Mouse (Mus musculus) right cerebral cortex, postnatal 4 days (tissue): Measurements from ENCODE around the gene Coro7.

ENCODE experiments used
- DNase-seq: peaks from one replicate; pipeline ENCODE4 v3.0.0-alpha.2; 2022

The Coro7 gene

GRCm38 (mm10) chr16:4611193-4611592, 68.4 kb downstream of the Coro7 start:
- DNase-seq: no peak

- no peak for DNase-seq
These were observed 71.0 kb downstream of the Coro7 start for GRCm38 (mm10) chr16:4608532-4609059.

GRCm38 (mm10) chr16:4607818-4608531, 71.6 kb downstream of the Coro7 start:
- peak; percentile 76 for DNase-seq

GRCm38 (mm10) chr16:4606431-4607084, 73.0 kb downstream of the Coro7 start:
- peak; percentile 65 for DNase-seq

- DNase-seq: no peak
These were observed 74.0 kb downstream of the Coro7 start for GRCm38 (mm10) chr16:4605514-4606131.

GRCm38 (mm10) chr16:4604293-4604837, 75.2 kb downstream of the Coro7 start:
- no peak for DNase-seq

- no peak for DNase-seq
These were observed 76.1 kb downstream of the Coro7 start for GRCm38 (mm10) chr16:4603453-4603837.

- no peak for DNase-seq
These were observed 76.7 kb downstream of the Coro7 start for GRCm38 (mm10) chr16:4602766-4603452.

GRCm38 (mm10) chr16:4602189-4602588, 77.4 kb downstream of the Coro7 start:
- DNase-seq: no peak

GRCm38 (mm10) chr16:4600701-4601310, 78.8 kb downstream of the Coro7 start:
- no peak for DNase-seq

- DNase-seq: no peak
These were observed 80.0 kb downstream of the Coro7 start for GRCm38 (mm10) chr16:4599616-4600015.

GRCm38 (mm10) chr16:4598891-4599543, 80.6 kb downstream of the Coro7 start:
- DNase-seq: no peak

GRCm38 (mm10) chr16:4598041-4598440, 81.5 kb downstream of the Coro7 start:
- DNase-seq: no peak

GRCm38 (mm10) chr16:4597296-4597695, 82.3 kb downstream of the Coro7 start:
- no peak for DNase-seq

- no peak for DNase-seq
These were observed 82.7 kb downstream of the Coro7 start for GRCm38 (mm10) chr16:4596836-4597235.

GRCm38 (mm10) chr16:4596141-4596728, 83.3 kb downstream of the Coro7 start:
- DNase-seq: no peak

- peak; percentile 58 for DNase-seq
These were observed 84.0 kb downstream of the Coro7 start for GRCm38 (mm10) chr16:4595527-4595963.

GRCm38 (mm10) chr16:4594814-4595526, 84.6 kb downstream of the Coro7 start:
- peak; percentile 51 for DNase-seq

GRCm38 (mm10) chr16:4593971-4594813, 85.4 kb downstream of the Coro7 start, which contains the start of gene Glis2:
Gene Glis2 (plus strand): TSS chr16:4594713.
- DNase-seq: peak; percentile 74
